Mouse (Mus musculus) layer of hippocampus, adult 18-20 months (tissue): ENCODE measurements around the gene E2f3. TPM values are rescaled to one million over a fixed set of nuclear protein-coding genes. Genes with fewer than 3 reads are reported as not detected.

Experiments used
- DNase-seq, 2 experiments: peaks; one replicate each; pipeline ENCODE4 v3.0.0; 2022; ENCODE audit warnings: low spot score in 2 of 2
- total RNA-seq, 2 experiments: library from RNA; stranded (reverse); gene quantifications; 2 replicates each; pipeline ENCODE4 v1.2.3; 2021

E2f3 gene
- total RNA-seq, 2 experiments from 2014 or later, result 22.6 to 25.0 TPM

- no peak for DNase-seq
Measured at GRCm38 (mm10) chr13:29926168-29926567, 59.7 kb downstream of the E2f3 start.

GRCm38 (mm10) chr13:29919841-29920240 lies 66.0 kb downstream of the E2f3 start:
- DNase-seq, result peak in 1 of 2 experiments; percentile 45

- DNase-seq, result no peak
Measured at GRCm38 (mm10) chr13:29916561-29916960, 69.3 kb downstream of the E2f3 start.

GRCm38 (mm10) chr13:29913606-29914005 lies 72.3 kb downstream of the E2f3 start:
- DNase-seq, result no peak

GRCm38 (mm10) chr13:29913061-29913460 lies 72.8 kb downstream of the E2f3 start:
- DNase-seq, result no peak

GRCm38 (mm10) chr13:29912251-29912650 lies 73.6 kb downstream of the E2f3 start:
- DNase-seq, result no peak

GRCm38 (mm10) chr13:29911141-29911540 lies 74.7 kb downstream of the E2f3 start:
- no peak for DNase-seq

- DNase-seq, result no peak
Measured at GRCm38 (mm10) chr13:29908431-29908830, 77.4 kb downstream of the E2f3 start.

- no peak for DNase-seq
Measured at GRCm38 (mm10) chr13:29907995-29908394, 77.9 kb downstream of the E2f3 start.

GRCm38 (mm10) chr13:29906734-29907133 lies 79.1 kb downstream of the E2f3 start:
- peak in 1 of 2 experiments; percentile 28 for DNase-seq

- DNase-seq, result no peak
Measured at GRCm38 (mm10) chr13:29903341-29903740, 82.5 kb downstream of the E2f3 start.

GRCm38 (mm10) chr13:29902676-29903075 lies 83.2 kb downstream of the E2f3 start:
- no peak for DNase-seq

GRCm38 (mm10) chr13:29901641-29902040 lies 84.2 kb downstream of the E2f3 start:
- no peak for DNase-seq

- DNase-seq, result no peak
Measured at GRCm38 (mm10) chr13:29866780-29867179, 119.1 kb downstream of the E2f3 start.

GRCm38 (mm10) chr13:29864331-29864730 lies 121.5 kb downstream of the E2f3 start:
- DNase-seq, result no peak

GRCm38 (mm10) chr13:29860087-29860486 lies 125.8 kb downstream of the E2f3 start:
- no peak for DNase-seq

GRCm38 (mm10) chr13:29857436-29857835 lies 128.4 kb downstream of the E2f3 start:
- peak in 1 of 2 experiments; percentile 41 for DNase-seq

Other genes with a start within 250 kb of the E2f3 start
- 10 to 100 TPM; 26.0 to 26.3 TPM for gene Cdkal1, start 130.4 kb downstream of the E2f3 start, total RNA-seq
- gene Mboat1, start 150.4 kb upstream of the E2f3 start, total RNA-seq, result 1 to 10 TPM; 1.3 to 1.6 TPM